ENCODE assay signal across 8 mouse cellular contexts in the genomic region with DNA sequence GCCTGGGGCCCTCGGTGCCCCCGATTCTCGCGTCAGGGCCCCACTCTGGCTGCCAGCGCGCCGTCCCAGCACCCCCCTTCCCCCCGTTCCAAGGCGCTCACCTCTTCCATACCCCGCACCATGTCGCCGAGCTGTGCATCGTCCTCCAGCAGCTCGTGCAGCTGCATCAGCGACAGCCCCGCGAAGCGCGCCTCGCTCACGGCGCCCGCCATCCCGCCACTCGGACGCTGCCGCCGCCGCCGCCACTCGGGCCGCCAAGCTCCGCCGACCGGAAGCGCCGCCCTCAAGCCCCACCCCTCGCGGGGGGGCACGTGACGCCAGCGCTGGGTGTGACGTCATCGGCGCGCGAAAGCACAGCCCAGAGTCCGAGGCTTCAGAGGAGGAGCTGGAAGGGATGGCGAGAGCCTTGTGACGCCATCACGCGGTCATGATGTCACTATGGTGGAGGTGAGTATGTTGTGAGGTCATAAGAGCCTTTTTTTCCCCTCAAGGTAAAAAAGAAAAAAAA. TPM values are rescaled to one million over a fixed set of nuclear protein-coding genes. Genes with fewer than 3 reads are reported as not detected.
DNase-seq lines count a peak whose midpoint lies in the region; TF ChIP-seq lines count a peak whose summit lies in the region.

A gene (minus strand): TSS at position 270 of the 508 bp plus-strand sequence.

- no peak for TF ChIP-seq CTCF in left cerebral cortex, adult 2 months (IDR thresholded peaks at IDR 0.05)

- intact Hi-C loops in left cerebral cortex, adult 2 months (cut with DNase I): no loop called here

- H3K27ac ChIP-seq in left cerebral cortex, adult 2 months: peak within 1 kb of the TSS; percentile 96
- H3K27ac ChIP-seq in macrophage: peak within 1 kb of the TSS; percentile 67

- DNase-seq in adrenal gland, adult (ENCODE audit: inconsistent age in 2 of 2, low spot score in 1 of 2): peak; percentile 92 to 97
- peak; percentile 93 for DNase-seq in embryo, embryonic 10 days (ENCODE audit: low spot score)
- DNase-seq in gastrocnemius, postnatal 10 days: peak; percentile 91
- peak; percentile 88 for DNase-seq in hindlimb bud, embryonic 11.5 days (ENCODE audit: extremely low spot score, low read depth, low spot score)
- peak; percentile 91 to 96 for DNase-seq in left cerebral cortex, adult 2 months (ENCODE audit: extremely low spot score in 1 of 2, low spot score in 2 of 2)
- peak; percentile 86 for DNase-seq in retina, postnatal 7 days (ENCODE audit: low read depth, low spot score)
- DNase-seq in urinary bladder, adult 2 months (ENCODE audit: low spot score): peak; percentile 88

- H3K36me3 ChIP-seq in macrophage (ENCODE audit: inconsistent target): no peaks in the 10 kb centered on the region

- H3K4me3 ChIP-seq in left cerebral cortex, adult 2 months: peak within 1 kb of the TSS; percentile 74
- H3K4me3 ChIP-seq in macrophage (ENCODE audit: inconsistent target): peak within 1 kb of the TSS; percentile 86

- WGBS in macrophage (ENCODE audit: missing documents): 2% methylated on average over 47 of the region's 52 CpGs

- H3K79me2 ChIP-seq in macrophage (ENCODE audit: inconsistent target): peaks cover 49% of the 10 kb centered on the region

RNA-seq across cellular contexts. Expression of the gene that starts here (rescaled TPM):
- 10 to 100 TPM; 11.9 to 13.4 TPM for total RNA-seq in gastrocnemius, postnatal 10 days (2021)
- total RNA-seq in left cerebral cortex, adult 2 months (2021): 10 to 100 TPM; 46.1 to 47.3 TPM
- total RNA-seq in macrophage (2018; cell fraction: chromatin; rRNA removed): 10 to 100 TPM in 18 of 26 experiments, 1 to 10 TPM in 8; 2.8 to 36.2 (median 19.1) TPM
- 10 to 100 TPM; 16.0 to 47.4 (median 23.1) TPM for total RNA-seq in macrophage (2018; cell fraction: cytosol; rRNA removed)
- total RNA-seq in macrophage (2018; cell fraction: nucleus; rRNA removed): 10 to 100 TPM; 11.7 to 48.2 (median 24.6) TPM
- polyA plus RNA-seq in macrophage (2018): 13.1 to 27.6 TPM (median 22.7 TPM) in 3 replicates
- polyA plus RNA-seq in urinary bladder, adult 2 months (2012; rRNA removed): 34.2 and 38.8 TPM in 2 replicates

Comparison
In these comparisons a context has a peak if more than half of its experiments do, and no peak if none do; other contexts are left out.
1. Peak in every context shown above with its lines: DNase-seq, H3K4me3 ChIP-seq and H3K27ac ChIP-seq.